In genomic region chr15:77338924-77339429, GRCm38 (mm10) we compare ENCODE assay signal across 25 mouse cellular contexts. TPM values are rescaled to one million over a fixed set of nuclear protein-coding genes. Genes with fewer than 3 reads are reported as not detected.
DNase-seq lines count a peak whose midpoint lies in the region; ATAC-seq and TF ChIP-seq lines count a peak whose summit lies in the region.
"Had no signal": no experiment of that assay in that cellular context is flagged by ENCODE, and none has a peak within 500 bp of the region (broad histone marks: within the 10 kb centered on the region; RNA-seq: fewer than 3 reads in every experiment).

No protein-coding gene starts in this region.

- no peak for TF ChIP-seq CTCF in ES-Bruce4 (IDR thresholded peaks at IDR 0.05; ENCODE audit: low read depth, low read length)
- 0 out of 2 replicates have a peak, but pooled peaks have one; percentile 0 for TF ChIP-seq CTCF in intestine, postnatal 0 days (IDR thresholded peaks at IDR 0.05; ENCODE audit: low read depth)

- no peak for TF ChIP-seq POLR2A in ES-Bruce4 (IDR thresholded peaks at IDR 0.05; ENCODE audit: insufficient read depth, low read length)

- WGBS in kidney, embryonic 15.5 days, result 30% methylated on average over 8 of the region's 8 CpGs
- WGBS in intestine, postnatal 0 days, result 46% methylated on average over 8 of the region's 8 CpGs
- WGBS in stomach, embryonic 15.5 days, result 34% methylated on average over 8 of the region's 8 CpGs

- H3K36me3 ChIP-seq in kidney, embryonic 15.5 days, result no peaks in the 10 kb centered on the region
- H3K36me3 ChIP-seq in ES-Bruce4 (ENCODE audit: control insufficient read depth, insufficient read depth, low read length, poor library complexity, severe bottlenecking), result no peaks in the 10 kb centered on the region
- no peaks in the 10 kb centered on the region for H3K36me3 ChIP-seq in intestine, postnatal 0 days (ENCODE audit: control insufficient read depth, insufficient read depth)
- no peaks in the 10 kb centered on the region for H3K36me3 ChIP-seq in stomach, embryonic 15.5 days
- H3K36me3 ChIP-seq: forebrain, embryonic 15.5 days; heart, embryonic 13.5 days; limb, embryonic 12.5 days had no signal

- TF ChIP-seq EP300 in ES-Bruce4 (IDR thresholded peaks at IDR 0.05; ENCODE audit: insufficient read depth, low read depth, low read length), result peak; percentile 40; the same call in 1 of the 2 replicates

- H3K9ac ChIP-seq in kidney, embryonic 15.5 days, result no peak overlapping the region
- H3K9ac ChIP-seq in ES-Bruce4 (ENCODE audit: low read depth, poor library complexity, severe bottlenecking), result no peak overlapping the region
- no peak overlapping the region for H3K9ac ChIP-seq in intestine, postnatal 0 days (ENCODE audit: low read depth, low read length)
- H3K9ac ChIP-seq in stomach, embryonic 15.5 days, result no peak overlapping the region
- H3K9ac ChIP-seq: forebrain, embryonic 15.5 days; heart, embryonic 13.5 days; limb, embryonic 12.5 days had no signal

- H3K9me3 ChIP-seq in kidney, embryonic 15.5 days (replicated peaks), result no peaks in the 10 kb centered on the region
- H3K9me3 ChIP-seq in ES-Bruce4 (replicated peaks; ENCODE audit: control insufficient read depth, insufficient read depth, low read length, poor library complexity, severe bottlenecking), result no peaks in the 10 kb centered on the region
- no peaks in the 10 kb centered on the region for H3K9me3 ChIP-seq in intestine, postnatal 0 days (ENCODE audit: control insufficient read depth)
- no peaks in the 10 kb centered on the region for H3K9me3 ChIP-seq in stomach, embryonic 15.5 days
- H3K9me3 ChIP-seq: forebrain, embryonic 15.5 days; heart, embryonic 13.5 days; limb, embryonic 12.5 days had no signal

- no peak for DNase-seq in kidney, adult 8-10 months
- DNase-seq in urinary bladder, postnatal 14 days (ENCODE audit: low spot score), result no peak
- no peak for DNase-seq in right cerebral cortex, postnatal 25 days
- DNase-seq in spleen, adult 18-20 months, result no peak
- DNase-seq: adrenal gland, postnatal 10 days; cerebellum, adult 11 months; cerebellum, postnatal 14 days; gastrocnemius, adult 2 months; heart, postnatal 36 days; midbrain, embryonic 14.5 days; right cerebral cortex, postnatal 14 days; thymus, adult 2 months had no signal

- H3K27ac ChIP-seq in kidney, embryonic 15.5 days, result peak overlapping the region; percentile 70; the same call in 1 of the 2 replicates
- H3K27ac ChIP-seq in ES-Bruce4 (ENCODE audit: insufficient read depth, low read length), result peak overlapping the region; percentile 85
- no peak overlapping the region for H3K27ac ChIP-seq in intestine, postnatal 0 days (ENCODE audit: low read depth, low read length)
- peak overlapping the region; percentile 58; the same call in 1 of the 2 replicates for H3K27ac ChIP-seq in stomach, embryonic 15.5 days
- H3K27ac ChIP-seq: forebrain, embryonic 15.5 days; gastrocnemius, adult 2 months; heart, embryonic 13.5 days; layer of hippocampus, adult 2 months; left cerebral cortex, adult 2 months; limb, embryonic 12.5 days had no signal

- peaks cover 63% of the 10 kb centered on the region for H3K4me1 ChIP-seq in kidney, embryonic 15.5 days
- H3K4me1 ChIP-seq in ES-Bruce4 (ENCODE audit: control insufficient read depth, insufficient read depth, low read length), result peaks cover 6% of the 10 kb centered on the region
- H3K4me1 ChIP-seq in intestine, postnatal 0 days (replicated peaks; ENCODE audit: control insufficient read depth, insufficient read depth, low read length), result peaks cover 9% of the 10 kb centered on the region; the same call in 1 of the 2 replicates
- peaks cover 33% of the 10 kb centered on the region for H3K4me1 ChIP-seq in stomach, embryonic 15.5 days

- no peak for ATAC-seq in kidney, embryonic 15.5 days (replicated peaks; ENCODE audit: low FRiP score)
- ATAC-seq in intestine, postnatal 0 days, result no peak
- ATAC-seq in stomach, embryonic 15.5 days (ENCODE audit: insufficient read depth, low FRiP score, low read depth), result no peak
- ATAC-seq: forebrain, embryonic 15.5 days; hindbrain, embryonic 16.5 days; lung, postnatal 0 days had no signal

- no peaks in the 10 kb centered on the region for H3K27me3 ChIP-seq in kidney, embryonic 15.5 days
- H3K27me3 ChIP-seq in ES-Bruce4 (ENCODE audit: control insufficient read depth, insufficient read depth, low read length, poor library complexity, severe bottlenecking), result no peaks in the 10 kb centered on the region
- H3K27me3 ChIP-seq in intestine, postnatal 0 days (replicated peaks; ENCODE audit: control insufficient read depth, insufficient read depth, low read length), result no peaks in the 10 kb centered on the region
- no peaks in the 10 kb centered on the region for H3K27me3 ChIP-seq in stomach, embryonic 15.5 days (replicated peaks)
- H3K27me3 ChIP-seq: forebrain, embryonic 15.5 days; heart, embryonic 13.5 days; limb, embryonic 12.5 days had no signal

- no peak overlapping the region for H3K4me2 ChIP-seq in kidney, embryonic 15.5 days
- H3K4me2 ChIP-seq in intestine, postnatal 0 days (replicated peaks; ENCODE audit: low read depth), result no peak overlapping the region
- H3K4me2 ChIP-seq in stomach, embryonic 15.5 days, result no peak overlapping the region
- H3K4me2 ChIP-seq: forebrain, embryonic 15.5 days; heart, embryonic 13.5 days; limb, embryonic 12.5 days had no signal

- H3K4me3 ChIP-seq in kidney, embryonic 15.5 days (replicated peaks), result no peak overlapping the region
- H3K4me3 ChIP-seq in ES-Bruce4 (ENCODE audit: low read depth, low read length), result no peak overlapping the region
- H3K4me3 ChIP-seq in intestine, postnatal 0 days (ENCODE audit: low read depth, low read length), result no peak overlapping the region
- H3K4me3 ChIP-seq in stomach, embryonic 15.5 days (replicated peaks), result no peak overlapping the region
- H3K4me3 ChIP-seq: forebrain, embryonic 15.5 days; gastrocnemius, adult 2 months; heart, embryonic 13.5 days; layer of hippocampus, adult 2 months; left cerebral cortex, adult 2 months; limb, embryonic 12.5 days had no signal

RNA-seq across cellular contexts. Expression of gene Rbfox2, which starts 32.2 kb away (rescaled TPM):
- polyA plus RNA-seq in kidney, embryonic 15.5 days (2015; fragmentation: Nextera tagmentation; extraction: Ambion mirVana), result 41.6 and 47.7 TPM in 2 replicates
- polyA plus RNA-seq in ES-Bruce4 (2011; ENCODE audit: insufficient read depth, insufficient read length, low read depth, missing spikeins), result 78.1 and 78.3 TPM in 2 replicates
- polyA plus RNA-seq in intestine, postnatal 0 days (2015; fragmentation: Nextera tagmentation; extraction: Ambion mirVana), result 16.8 and 20.3 TPM in 2 replicates
- polyA plus RNA-seq in stomach, embryonic 15.5 days (2015; fragmentation: Nextera tagmentation; extraction: Ambion mirVana), result 54.2 and 56.8 TPM in 2 replicates
- polyA plus RNA-seq: erythroblast, embryonic 14.5 days had no signal

RNA-seq across cellular contexts. Expression of gene Apol7a, which starts 59.9 kb away (rescaled TPM):
- polyA plus RNA-seq in kidney, embryonic 15.5 days (2015; fragmentation: Nextera tagmentation; extraction: Ambion mirVana), result 0.06 TPM in 1 of 2 replicates, not detected in the other
- polyA plus RNA-seq in ES-Bruce4 (2011; ENCODE audit: insufficient read depth, insufficient read length, low read depth, missing spikeins), result not detected in 2 replicates
- 30.9 and 31.4 TPM in 2 replicates for polyA plus RNA-seq in intestine, postnatal 0 days (2015; fragmentation: Nextera tagmentation; extraction: Ambion mirVana)
- polyA plus RNA-seq in stomach, embryonic 15.5 days (2015; fragmentation: Nextera tagmentation; extraction: Ambion mirVana), result 4.6 and 4.9 TPM in 2 replicates
- polyA plus RNA-seq: brain, embryonic 14.5 days; erythroblast, embryonic 14.5 days; forebrain, embryonic 15.5 days; hindbrain, embryonic 16.5 days; limb, embryonic 12.5 days; midbrain, embryonic 14.5 days had no signal
